Mouse (Mus musculus) kidney, adult 9 months (tissue): ENCODE data around the gene Tctn1.

Experiments used
- DNase-seq: peaks from one replicate; pipeline ENCODE4 v3.0.0; 2022

The Tctn1 gene

DNA sequence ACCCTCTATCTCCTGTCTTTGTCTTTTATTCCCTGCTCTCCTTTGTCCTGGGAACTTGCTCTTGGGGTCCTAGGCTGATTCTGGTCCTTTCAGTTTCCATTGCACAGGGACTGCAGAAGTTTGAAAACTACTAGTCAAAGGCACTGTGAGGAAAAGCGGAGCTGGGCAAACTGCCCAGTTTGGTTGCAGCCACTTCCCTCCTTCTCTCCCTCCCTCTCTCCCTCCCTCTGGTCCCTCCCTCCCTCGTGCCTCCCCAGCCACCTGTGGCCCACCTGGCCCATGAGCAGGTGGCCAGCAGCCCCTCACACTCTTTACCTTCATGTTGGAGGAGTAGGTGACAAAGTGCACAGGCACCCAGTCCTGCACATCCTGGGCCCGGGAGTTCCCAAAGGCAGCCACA, 19.1 kb downstream of the Tctn1 start:
- DNase-seq = no peak

DNA sequence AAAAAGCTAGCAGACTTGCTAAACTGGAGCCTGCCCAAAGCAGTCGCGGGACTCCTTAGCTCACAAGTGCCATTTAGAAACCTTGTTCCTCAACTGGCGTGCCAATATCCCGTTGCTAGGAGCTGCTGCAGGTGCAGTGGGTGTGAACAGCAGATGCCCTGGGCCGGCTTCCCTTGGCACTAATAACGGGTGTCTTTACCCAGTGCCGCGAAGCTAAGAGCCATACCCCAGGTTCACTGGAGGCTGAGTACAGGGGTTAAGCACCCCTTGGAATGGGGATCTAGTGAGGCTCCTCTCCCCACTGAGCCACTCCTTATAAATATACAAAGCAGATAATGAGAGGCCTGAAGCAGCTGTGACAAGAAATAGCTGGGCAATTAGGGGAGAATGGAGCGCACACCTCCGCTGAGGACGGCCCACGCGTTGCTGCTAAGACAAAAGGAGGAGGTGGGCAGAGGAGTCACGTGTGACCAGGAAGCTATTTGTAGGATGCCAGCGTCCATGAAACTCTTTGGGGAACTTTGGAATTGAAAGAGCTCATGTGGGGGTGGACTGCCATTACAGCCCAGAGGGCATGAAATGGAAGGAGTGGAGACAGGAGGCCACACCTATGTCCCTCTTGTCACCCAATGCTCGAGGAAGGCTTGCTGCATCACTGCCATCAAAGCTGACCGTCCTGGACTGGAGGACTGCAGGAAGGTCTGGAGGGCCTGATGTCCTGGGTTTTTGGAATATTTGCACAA, 20.3 kb downstream of the Tctn1 start:
- no peak for DNase-seq

DNA sequence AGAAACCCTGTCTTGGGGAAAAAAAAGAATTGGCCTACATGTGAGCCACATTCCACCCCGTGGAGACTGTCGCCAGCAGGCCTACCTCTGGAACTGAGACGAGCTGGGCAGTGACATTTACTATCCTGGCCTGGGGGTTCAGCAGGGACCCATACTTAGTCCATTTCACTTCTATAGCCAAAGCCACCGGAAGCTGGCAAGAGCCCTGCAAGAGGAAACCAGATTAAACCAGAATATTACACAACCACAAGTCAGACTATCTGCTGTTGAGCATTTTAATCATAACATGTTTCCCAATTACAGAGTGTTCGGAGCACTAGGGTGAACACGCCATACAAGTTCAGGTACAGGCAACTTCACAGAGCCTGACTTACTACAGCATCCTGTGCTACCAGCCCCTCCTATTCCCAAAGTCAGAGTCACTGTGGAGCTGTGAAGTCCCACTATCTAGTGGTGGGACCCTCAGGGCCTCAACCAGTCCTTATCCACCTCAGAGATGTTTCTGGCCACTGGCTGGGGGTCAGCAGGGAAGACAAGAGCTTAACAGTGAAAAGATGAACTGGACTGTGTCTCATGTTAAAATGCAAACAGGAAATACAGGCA, 21.6 kb downstream of the Tctn1 start:
- no peak for DNase-seq

DNA sequence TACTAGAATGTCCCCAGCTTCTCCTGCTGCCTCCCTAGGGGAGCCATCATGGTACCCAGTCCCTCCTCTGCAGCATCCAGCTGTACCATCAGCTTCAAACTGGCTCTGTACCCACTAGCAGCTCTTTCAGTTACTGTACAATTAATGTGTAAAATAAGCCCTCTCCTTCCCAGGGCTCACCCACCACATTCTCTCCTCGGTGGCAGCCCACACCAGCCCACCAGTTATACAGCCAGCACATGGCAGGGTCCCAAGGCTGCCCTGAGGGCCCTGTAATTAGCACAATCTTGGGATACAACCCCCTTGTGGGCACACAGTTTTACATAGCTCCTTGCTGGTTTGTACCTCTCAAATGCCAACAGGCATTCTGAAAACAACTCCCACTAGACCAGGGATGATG, 23.3 kb downstream of the Tctn1 start:
- DNase-seq = no peak

DNA sequence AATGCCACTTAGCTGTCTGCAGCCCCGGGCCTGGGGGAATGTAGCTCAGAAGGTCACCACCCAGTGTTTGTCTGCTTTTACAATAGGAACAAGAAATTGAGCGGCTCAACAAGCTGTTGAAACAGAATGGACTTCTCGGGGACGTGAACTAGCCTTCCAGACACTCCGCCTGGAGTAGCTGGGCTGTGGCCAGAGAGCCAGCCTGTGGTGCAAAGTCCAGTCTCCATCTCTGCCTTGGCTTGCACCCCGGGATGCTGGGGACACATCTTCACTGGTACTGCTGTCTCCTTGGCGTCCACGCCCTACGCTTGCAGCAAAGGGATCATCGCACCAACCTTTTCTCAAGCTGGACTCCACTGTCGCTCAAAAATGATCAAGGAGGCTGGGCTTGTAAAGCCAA, 23.7 kb downstream of the Tctn1 start:
- peak; percentile 78 for DNase-seq

DNA sequence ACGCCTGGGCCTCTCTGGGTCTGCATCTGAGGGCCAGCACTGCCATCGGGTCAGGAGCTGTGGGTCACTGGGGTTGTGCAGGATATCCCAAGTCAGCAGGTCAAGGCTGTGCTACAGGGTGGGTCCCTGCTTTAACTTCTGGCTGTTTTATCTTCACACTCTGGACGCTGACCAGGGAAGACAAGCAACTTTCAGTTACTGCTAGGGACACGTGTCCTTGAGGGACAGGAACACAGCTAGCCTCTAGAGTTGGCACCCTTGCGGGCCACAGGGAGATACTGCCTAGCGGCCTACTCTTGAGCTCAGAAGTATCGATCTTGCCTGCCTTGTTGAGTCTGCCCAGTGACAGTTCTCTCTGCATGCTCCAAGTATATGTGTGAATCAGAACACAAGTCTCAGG, 24.6 kb downstream of the Tctn1 start:
- DNase-seq = no peak

DNA sequence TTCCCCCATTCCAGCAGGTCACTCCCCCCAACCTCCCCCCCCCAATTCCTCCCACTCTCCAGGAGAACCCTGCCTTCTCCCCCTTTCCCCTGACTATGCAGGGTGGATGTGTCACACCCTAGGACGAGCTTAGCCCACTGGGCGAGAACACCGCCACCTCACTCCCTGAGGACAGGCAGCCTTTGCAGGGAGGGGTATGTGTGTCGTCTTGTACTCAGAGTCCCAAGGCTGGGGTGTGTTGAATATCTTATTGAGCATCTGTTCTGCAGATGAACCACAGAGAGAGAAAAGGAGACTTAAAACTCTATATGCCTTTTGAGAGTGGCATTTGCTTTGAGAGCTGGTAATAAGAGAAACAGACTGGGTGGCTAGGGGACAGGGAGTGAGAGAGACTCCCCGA, 27.1 kb downstream of the Tctn1 start:
- no peak for DNase-seq

DNA sequence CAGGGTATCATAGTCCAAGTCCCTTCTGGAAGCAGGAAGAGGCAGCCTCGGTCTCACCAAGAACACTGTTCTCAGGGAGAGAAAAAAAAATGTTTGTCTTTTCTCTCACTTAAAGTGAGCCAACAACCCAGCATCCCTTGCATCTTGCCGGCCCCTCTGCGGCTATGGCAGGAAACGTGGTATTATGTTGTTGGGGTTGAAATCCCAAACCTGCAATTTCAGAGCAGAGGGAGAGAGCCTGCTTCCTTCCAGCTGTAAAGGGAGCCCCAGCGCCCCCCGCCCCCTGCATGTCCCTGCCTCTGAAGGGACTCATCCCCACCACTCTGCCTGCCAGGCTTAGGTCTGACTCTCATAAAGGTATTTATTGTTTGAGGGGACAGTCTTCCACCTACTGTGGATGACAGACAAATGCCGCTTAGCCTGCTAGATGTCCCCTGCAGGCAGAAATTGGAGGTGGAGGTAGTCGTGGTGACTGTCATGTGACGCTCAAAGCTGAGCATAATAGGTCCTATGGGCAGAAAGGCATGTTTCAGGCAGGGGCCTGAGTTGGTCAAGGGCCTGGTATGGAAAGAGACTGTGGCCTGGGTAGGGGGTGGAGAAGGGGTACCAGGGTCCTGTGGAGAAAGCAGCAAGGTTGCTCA, 28.9 kb downstream of the Tctn1 start:
- no peak for DNase-seq

DNA sequence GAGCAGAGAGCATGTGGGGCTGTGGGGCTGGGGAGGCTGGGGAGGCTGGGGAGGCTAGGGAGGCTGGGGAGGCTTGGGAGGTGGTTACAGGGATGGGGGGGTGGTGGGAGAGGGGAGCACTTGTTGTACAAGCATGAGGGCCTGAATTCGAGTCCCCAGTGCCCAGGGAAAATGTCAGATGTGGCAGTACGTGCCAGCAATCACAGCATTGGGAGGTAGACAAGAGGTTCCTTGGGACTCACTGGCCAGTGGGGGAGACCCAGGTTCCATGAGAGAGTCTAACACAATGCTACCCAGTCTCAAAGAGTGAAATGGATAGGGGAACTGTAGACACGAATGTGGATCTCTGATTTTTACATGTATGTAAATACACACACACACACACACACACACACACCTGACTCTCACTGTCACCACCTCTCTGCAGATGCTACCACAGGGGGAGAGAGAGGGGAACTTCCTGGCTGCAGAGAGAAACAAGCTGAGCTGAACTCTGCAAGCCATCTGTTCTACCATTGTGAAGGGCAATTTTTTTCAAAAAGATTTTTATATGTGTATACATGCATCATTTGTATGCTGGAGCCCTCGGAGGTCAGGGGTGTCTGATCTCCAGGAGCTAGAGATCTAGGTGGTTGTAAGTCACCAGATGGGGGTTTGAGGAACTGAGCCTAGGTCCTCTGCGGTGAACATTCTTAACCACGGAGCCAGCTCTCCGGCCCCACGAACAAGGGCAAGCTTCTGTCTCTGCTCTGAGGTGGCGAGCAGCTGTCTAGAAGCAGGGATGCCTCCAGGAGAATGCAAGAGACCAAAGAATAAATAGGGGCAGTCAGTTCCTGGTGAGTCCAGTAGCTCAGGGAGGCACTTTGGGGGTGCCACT, 29.7 kb downstream of the Tctn1 start:
- DNase-seq = no peak

DNA sequence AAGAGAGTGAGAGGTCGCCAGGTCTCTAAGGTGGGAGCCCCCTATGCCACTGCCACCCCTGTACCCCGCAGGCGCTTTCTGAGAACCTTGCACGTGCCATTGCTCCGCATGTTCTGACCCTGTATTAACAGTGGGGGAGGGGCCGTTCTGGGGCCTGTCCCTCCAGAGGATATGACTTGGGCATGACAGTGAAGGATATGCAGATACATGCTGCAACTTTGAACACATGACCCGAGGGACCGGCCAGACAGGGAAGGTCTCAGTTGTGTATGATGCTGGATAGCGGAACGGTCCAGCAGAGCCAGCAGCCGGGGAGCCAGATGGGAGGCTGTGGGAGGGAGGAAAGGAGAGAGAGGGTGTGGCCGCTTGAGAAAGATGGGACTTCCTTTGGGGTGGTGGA, 30.6 kb downstream of the Tctn1 start:
- no peak for DNase-seq

DNA sequence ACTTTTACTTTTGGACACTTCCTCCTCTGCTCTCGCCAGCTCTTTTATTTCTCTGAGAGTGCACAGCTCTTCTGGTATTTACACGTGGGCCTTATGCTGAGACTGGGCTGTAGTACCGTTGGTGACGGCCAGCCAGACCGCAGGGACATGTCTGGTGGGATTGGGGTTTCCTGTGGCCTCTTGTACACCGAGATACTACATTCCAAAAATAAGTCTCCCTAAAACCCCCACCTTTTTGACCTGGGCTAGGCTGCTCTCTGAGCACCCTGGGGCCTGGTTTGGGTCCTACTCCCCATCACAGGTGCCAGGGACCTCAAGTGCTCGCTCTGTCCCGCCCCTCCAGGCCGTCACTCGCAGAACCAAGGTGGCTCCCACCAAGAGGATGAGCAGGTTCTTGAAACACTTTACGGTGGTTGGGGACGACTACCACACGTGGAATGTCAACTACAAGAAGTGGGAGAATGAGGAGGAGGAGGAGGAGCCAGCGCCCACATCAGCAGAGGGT, 31.1 kb downstream of the Tctn1 start:
- DNase-seq = no peak

DNA sequence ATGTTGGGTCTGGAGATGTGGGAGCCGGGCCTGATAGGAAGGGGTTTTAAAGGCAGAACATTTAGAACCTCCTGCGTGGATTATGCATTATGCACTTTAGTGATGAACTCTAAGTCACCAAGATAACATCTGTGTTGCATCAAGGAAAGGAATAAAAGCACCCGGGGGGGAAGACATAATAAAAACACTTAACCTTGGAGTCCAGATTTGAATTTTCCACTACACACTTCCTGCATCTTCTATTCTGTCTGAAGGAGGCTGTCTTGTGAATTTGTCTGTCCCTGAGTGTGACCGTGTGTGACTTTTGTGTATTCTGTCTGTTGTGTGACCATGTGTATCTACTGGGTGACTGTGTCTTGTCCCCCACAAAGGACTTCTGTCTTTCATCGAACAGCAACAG, 32.3 kb downstream of the Tctn1 start:
- DNase-seq = peak; percentile 33

DNA sequence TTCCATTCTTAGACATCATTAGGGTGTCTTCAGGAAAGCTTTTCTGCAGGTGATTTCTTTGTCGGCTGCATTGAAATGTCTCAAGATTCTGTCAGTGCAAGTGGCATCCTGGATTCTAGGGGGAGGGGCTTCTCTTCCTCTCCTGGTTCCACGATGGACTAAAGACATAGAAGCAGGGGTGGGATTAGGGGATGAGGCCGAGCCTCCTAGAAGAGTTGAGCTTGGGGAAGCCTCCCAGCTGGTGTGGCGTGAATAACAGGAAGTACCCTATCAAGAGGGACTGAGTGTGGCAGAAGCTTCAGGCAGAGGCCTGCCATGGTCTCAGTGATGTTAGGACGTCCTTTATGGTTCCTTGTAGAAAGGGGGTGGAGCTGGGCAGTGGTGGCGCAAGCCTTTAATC, 32.8 kb downstream of the Tctn1 start:
- DNase-seq = no peak

DNA sequence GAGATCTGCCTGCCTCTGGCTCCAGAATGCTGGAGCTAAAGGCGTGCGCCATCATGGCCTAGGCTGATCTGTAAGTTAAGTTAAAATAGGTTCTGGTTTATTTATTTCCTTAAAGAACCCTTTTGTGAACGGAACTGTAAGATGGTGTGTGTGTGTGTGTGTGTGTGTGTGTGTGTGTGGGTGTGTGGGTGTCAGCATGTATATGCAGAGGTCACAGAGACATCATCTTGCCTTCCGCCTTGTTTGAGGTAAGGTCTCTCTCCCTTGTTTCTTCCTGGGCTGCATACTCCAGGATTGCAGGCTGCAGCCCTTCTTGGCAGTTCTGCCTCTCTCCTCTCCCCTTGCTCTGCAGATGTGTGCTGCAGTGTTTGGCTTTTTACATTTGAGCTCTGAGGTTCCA, 33.4 kb downstream of the Tctn1 start:
- no peak for DNase-seq

DNA sequence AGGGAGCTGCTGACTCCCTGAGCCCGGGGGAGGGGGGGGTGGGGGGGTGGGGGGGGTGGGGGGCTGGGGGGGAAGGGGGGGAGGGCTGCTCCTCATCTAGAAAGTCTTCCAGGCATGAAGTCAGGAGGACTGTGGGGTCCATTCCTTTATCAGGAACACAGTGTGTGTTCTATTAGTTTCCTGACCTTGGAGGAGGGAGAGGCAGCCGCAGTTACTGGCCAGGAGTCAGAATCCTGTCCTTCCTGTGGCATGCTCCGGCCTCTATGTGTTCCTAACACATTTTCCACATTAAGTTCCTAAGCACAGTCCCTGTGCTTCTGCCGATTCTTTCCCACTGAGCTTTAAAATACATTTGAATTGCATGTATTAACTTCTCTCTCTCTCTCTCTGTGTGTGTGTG, 35.5 kb downstream of the Tctn1 start:
- DNase-seq = peak; percentile 33

DNA sequence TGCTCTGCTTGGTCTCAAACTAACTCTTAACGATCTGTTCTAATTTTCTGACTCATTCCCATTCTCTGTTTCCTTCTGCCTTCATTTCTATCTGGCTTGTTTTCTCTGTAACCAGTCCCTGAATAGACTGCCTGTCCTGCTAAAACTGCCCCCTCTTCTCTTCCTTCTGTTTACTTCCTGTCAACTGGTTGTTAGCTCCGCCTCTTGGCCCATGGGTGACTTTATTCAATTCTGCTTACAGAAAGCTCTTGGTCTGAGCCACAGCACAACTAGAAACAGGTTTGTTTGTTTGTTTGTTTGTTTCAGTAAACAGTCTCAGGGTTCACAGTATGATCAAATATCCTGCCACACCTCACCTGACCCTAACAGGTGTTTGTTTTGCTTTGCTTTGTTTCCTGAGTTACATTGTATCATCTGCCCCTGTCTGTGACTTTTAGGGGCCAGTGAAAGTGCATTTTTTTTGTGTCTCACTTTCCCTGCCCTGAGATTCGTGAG, 35.9 kb downstream of the Tctn1 start:
- DNase-seq = no peak

DNA sequence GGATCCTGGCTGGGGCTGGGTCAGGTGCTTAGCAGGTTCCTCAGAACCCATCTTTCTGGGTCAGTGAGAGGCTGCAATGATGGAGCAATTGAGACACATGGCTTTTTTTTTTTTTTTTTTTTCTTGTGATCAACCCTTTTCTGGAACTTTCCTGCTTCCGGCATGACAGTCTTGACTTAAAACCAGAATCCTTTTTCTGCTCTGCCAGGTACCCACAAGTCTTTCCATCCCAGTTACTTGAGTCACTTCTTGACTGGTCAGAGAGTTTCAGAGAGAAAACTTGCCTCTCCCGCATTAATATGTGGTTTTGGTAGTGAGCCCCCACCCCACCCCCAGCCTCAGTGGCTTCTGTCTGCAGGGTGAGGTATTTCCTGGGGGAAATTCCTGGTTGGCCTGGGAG, 40.0 kb downstream of the Tctn1 start:
- DNase-seq = no peak

DNA sequence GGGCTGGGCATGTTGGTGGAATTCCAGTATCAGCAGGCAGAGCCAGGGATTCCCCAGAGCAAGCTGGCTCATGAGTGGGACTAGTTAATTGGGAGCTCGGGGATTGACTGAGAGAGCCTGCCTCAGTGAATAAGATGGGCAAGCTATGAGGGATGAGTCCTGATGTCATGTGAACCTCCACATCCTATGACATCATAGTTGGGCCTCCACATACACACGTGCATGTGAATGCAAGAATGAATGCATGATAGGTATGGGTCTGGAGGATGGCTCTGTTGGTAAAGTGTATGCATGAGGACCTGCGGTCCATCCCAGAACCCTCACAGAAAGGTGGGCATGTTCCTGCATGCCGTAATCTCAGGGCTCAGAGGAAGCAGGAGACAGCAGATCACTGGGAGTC, 43.2 kb downstream of the Tctn1 start:
- no peak for DNase-seq

DNA sequence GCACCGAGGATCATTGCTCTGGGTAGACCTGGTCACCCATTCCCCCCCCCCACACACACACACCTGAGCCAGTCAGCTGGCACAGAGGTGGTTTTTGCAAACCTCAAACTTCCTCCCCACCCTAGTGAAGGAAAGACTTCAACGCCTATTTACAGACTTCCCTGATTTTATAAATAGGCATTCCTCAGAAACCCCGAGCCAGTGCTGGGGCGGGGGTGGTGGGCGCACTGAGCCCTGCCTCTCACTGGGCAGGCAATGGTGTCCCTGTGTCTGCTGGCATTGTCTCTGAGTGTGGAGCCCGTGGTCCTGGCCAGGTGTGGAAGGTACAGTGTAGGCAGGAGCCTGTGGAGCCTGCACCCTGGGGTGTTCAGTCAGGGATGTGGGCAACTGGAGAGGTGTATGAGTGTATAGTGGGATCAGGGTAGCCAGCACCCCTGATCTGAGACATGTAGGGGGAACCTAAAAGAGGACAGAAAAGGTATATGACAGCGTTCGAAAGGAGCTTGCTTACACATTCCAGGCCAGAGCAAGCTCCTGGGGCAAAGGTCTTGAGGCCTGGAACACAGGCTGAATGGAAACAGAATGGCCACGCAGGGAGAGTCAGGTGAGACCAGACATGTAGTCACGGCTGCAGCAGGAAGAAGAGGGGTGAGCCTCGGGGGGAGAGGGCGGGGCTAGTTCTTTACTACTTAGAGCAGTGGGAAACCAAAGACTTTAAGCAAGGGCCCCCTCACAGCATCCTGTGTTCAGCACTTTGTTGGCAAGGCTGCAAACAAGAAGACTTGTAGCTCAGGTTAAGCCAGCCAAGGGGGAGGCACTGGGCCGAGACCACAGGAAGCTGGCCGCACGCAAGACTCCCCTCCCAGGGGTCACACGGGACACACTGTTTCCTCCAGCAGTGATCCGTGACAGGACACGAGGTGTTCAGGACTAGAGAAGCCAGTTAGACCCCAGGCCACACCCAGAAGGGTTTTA, 44.3 kb downstream of the Tctn1 start:
- peak; percentile 81 for DNase-seq

DNA sequence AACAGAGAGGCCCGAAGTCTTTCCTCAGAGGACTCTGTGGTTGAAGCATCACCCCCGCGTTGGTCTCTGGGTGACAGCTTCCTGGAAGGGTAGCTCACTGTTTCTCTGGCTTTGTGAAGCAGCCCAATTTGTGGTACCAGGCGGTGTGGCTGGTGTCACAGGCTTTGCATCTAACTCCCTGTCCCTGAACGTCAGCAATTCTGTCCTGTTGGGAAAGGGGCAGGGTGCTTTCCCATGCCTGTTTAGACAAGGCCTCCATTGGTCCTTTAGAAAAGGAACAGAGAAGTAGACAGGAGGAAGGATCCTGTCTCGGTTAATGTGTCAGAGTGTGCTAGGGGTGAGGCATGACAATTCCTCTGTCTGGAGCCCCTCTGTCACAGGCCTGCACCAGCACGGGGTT, 45.3 kb downstream of the Tctn1 start:
- DNase-seq = no peak

DNA sequence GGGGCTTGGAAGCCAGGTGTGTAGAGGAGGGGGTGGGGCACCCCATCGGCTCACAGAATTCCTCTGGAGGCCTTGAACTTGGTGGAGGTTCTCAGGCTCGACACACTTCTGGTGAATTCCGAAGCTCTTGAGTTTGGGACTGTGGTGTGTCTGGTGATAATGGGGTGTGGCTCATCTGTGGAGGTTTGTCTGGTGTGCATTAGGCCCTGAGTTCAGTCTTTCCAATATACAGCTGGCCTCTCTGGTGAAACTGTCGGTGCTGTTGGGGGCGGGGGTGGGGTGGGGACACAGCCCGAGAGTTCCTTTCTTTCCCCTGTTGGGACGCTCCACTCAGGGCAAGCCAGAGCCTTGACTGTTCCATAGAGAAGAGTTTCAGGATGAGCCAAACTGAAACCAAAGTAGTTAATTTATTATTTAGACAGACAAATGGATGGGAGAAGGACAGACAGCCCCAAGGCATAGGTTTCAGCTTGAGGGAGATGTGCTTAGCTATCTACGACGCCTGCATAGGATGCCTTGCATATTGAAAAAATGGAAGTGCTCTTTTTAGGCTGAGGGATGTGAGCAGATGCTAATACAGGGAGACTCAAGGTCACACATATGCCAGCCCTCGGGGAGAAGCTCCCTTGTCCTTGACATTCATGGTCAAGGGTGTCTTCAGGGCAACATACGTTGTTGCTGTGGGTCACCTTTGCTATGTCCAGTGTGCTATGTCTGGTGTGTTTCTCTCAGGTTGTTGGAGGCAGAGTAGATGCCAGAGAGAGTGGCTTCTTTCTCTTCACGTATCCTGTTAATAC, 46.0 kb downstream of the Tctn1 start:
- DNase-seq = no peak
